Mouse (Mus musculus): ENCODE data around the gene Sec24a.

DNA sequence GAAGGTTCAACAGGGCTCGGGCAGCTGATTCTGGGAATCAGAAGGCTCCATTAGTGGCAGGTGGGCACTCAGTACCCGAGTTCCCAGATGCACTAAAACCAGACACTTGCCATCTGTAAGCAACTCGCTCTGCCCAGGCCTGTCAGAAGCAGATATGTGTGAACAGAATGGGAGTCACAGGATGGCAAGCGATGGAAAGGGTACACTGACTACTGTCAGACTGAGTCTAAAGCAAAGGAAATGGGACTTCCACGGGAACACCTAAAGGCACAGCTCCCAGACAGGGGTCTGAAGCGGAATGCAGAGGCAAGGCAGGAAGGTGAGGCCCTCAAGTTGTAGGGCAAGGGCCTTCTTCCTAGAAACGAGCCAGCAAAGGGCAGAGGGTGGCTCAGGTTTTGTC lies 117.2 kb downstream of the Sec24a start:
- no peak for TF ChIP-seq CTCF (IDR thresholded peaks at IDR 0.05; ENCODE audit: low read depth)
- TF ChIP-seq EP300 (optimal IDR thresholded peaks at IDR 0.05): no peak

Measured in stomach, postnatal 0 days (tissue).